ENCODE assay signal across 8 mouse cellular contexts in genomic region chr2:24974452-24974851, GRCm38 (mm10). TPM values are rescaled to one million over a fixed set of nuclear protein-coding genes. Genes with fewer than 3 reads are reported as not detected.
A peak's percentile ranks its signal among the peaks of the same experiment; 100 is the strongest.
DNase-seq lines count a peak whose midpoint lies in the region; ATAC-seq and TF ChIP-seq lines count a peak whose summit lies in the region.
"Not testable (repeated sequence)": the region's sequence is repeated elsewhere in the genome, so short reads cannot be mapped to it uniquely, and the experiment has no call there.

No protein-coding gene starts in this region.

- not testable (repeated sequence) for H3K27ac ChIP-seq in CH12.LX (ENCODE audit: insufficient read depth, low read depth)
- H3K27ac ChIP-seq in forebrain, embryonic 10.5 days = peak overlapping the region; percentile 89
- H3K27ac ChIP-seq in heart, embryonic 15.5 days = peak overlapping the region; percentile 90
- peak overlapping the region; percentile 84 for H3K27ac ChIP-seq in limb, embryonic 15.5 days
- H3K27ac ChIP-seq in macrophage = peak overlapping the region; percentile 78
- H3K27ac ChIP-seq in neural tube, embryonic 13.5 days (replicated peaks) = peak overlapping the region; percentile 92

- not testable (repeated sequence) for H3K9me3 ChIP-seq in CH12.LX (replicated peaks; ENCODE audit: low read length); forebrain, embryonic 10.5 days; heart, embryonic 15.5 days (replicated peaks); limb, embryonic 15.5 days; neural tube, embryonic 13.5 days

- ATAC-seq in heart, embryonic 15.5 days (replicated peaks; ENCODE audit: insufficient number of reproducible peaks, insufficient read depth, low FRiP score, low read depth); limb, embryonic 15.5 days (ENCODE audit: insufficient number of reproducible peaks, low FRiP score, low TSS enrichment, low read depth): not testable (repeated sequence)
- ATAC-seq in neural tube, embryonic 13.5 days (ENCODE audit: low read depth) = peak; percentile 1; the same call in 1 of the 2 replicates

- in situ Hi-C loops in CH12.LX (cut with MboI; ENCODE audit: low pct_ligation_motif_present, low pct_unique_long_range_greater_than_20kb, low sequenced_read_pairs) = not testable (repeated sequence)

- H3K4me2 ChIP-seq in CH12.LX (ENCODE audit: insufficient read depth, low read depth, poor library complexity, severe bottlenecking) = peak overlapping the region; percentile 74
- H3K4me2 ChIP-seq in heart, embryonic 15.5 days = peak overlapping the region; percentile 95
- H3K4me2 ChIP-seq in limb, embryonic 15.5 days = peak overlapping the region; percentile 96
- H3K4me2 ChIP-seq in neural tube, embryonic 13.5 days = peak overlapping the region; percentile 95

- under 1% methylated on average over 17 of the region's 17 CpGs for WGBS in forebrain, embryonic 10.5 days
- WGBS in heart, embryonic 15.5 days = 0% methylated on average over 17 of the region's 17 CpGs
- WGBS in limb, embryonic 15.5 days = under 1% methylated on average over 17 of the region's 17 CpGs
- WGBS in macrophage (ENCODE audit: missing documents) = 1% methylated on average over 14 of the region's 17 CpGs
- WGBS in neural tube, embryonic 13.5 days = 0% methylated on average over 17 of the region's 17 CpGs

- not testable (repeated sequence) for TF ChIP-seq EP300 in CH12.LX (IDR thresholded peaks at IDR 0.05; ENCODE audit: low read length)

- not testable (repeated sequence) for H3K27me3 ChIP-seq in CH12.LX (replicated peaks); forebrain, embryonic 10.5 days (ENCODE audit: poor library complexity, severe bottlenecking); heart, embryonic 15.5 days; limb, embryonic 15.5 days; neural tube, embryonic 13.5 days

- peak overlapping the region; percentile 75 for H3K9ac ChIP-seq in CH12.LX (ENCODE audit: insufficient read depth, low read depth)
- peak overlapping the region; percentile 83 for H3K9ac ChIP-seq in heart, embryonic 15.5 days
- peak overlapping the region; percentile 82 for H3K9ac ChIP-seq in limb, embryonic 15.5 days
- H3K9ac ChIP-seq in neural tube, embryonic 13.5 days = peak overlapping the region; percentile 90

- H3K79me2 ChIP-seq in CH12.LX (replicated peaks; ENCODE audit: control insufficient read depth, extremely low read depth, insufficient read depth, poor library complexity, severe bottlenecking) = not testable (repeated sequence)
- peaks cover 49% of the 10 kb centered on the region for H3K79me2 ChIP-seq in macrophage (ENCODE audit: inconsistent target)

- not testable (repeated sequence) for TF ChIP-seq CTCF in CH12.LX (conservative IDR thresholded peaks at IDR 0.05 in 1 of 2, IDR thresholded peaks at IDR 0.05 in 1 of 2; ENCODE audit: low read depth in 2 of 2, low read length in 2 of 2)

- TF ChIP-seq RAD21 in CH12.LX (IDR thresholded peaks at IDR 0.05; ENCODE audit: low read depth, low read length) = not testable (repeated sequence)

- not testable (repeated sequence) for DNase-seq in CH12.LX (ENCODE audit: extremely low read depth); forebrain, embryonic 10.5 days (ENCODE audit: extremely low spot score, low spot score)
- DNase-seq in cerebellum, adult 11-12 months = peak; percentile 51
- DNase-seq in kidney, adult 11 months = peak; percentile 27

- TF ChIP-seq POLR2A in CH12.LX (IDR thresholded peaks at IDR 0.05; ENCODE audit: low read depth, low read length) = not testable (repeated sequence)

- H3K4me3 ChIP-seq in CH12.LX (replicated peaks in 1 of 3; ENCODE audit: low read depth in 2 of 3, low read length in 2 of 3, poor library complexity in 1 of 3) (peak overlapping the region; percentile 75 to 86 (median 81)), macrophage (ENCODE audit: inconsistent target) (peak overlapping the region; percentile 91)
- H3K4me3 ChIP-seq in forebrain, embryonic 10.5 days = peak overlapping the region; percentile 71
- H3K4me3 ChIP-seq in heart, embryonic 15.5 days = peak overlapping the region; percentile 84
- peak overlapping the region; percentile 89 for H3K4me3 ChIP-seq in limb, embryonic 15.5 days
- H3K4me3 ChIP-seq in neural tube, embryonic 13.5 days = peak overlapping the region; percentile 85

- dilution Hi-C loops in CH12.LX (cut with MboI; ENCODE audit: extremely low pct_ligation_motif_present, extremely low pct_unique_long_range_greater_than_20kb, low sequenced_read_pairs) = not testable (repeated sequence)

- H3K4me1 ChIP-seq in CH12.LX (ENCODE audit: control insufficient read depth in 1 of 2, insufficient read depth in 2 of 2) = peaks cover 6 to 33% of the 10 kb centered on the region in 2 experiments; a peak in 3 of 4 replicates
- H3K4me1 ChIP-seq in forebrain, embryonic 10.5 days = peaks cover 27% of the 10 kb centered on the region
- peaks cover 18% of the 10 kb centered on the region for H3K4me1 ChIP-seq in heart, embryonic 15.5 days (replicated peaks)
- H3K4me1 ChIP-seq in limb, embryonic 15.5 days = peaks cover 18% of the 10 kb centered on the region
- H3K4me1 ChIP-seq in neural tube, embryonic 13.5 days (replicated peaks) = peaks cover 25% of the 10 kb centered on the region

- peaks cover 27 to 46% of the 10 kb centered on the region in 2 experiments for H3K36me3 ChIP-seq in CH12.LX (replicated peaks in 1 of 2; ENCODE audit: control insufficient read depth in 1 of 2, insufficient read depth in 1 of 2, low read length in 1 of 2)
- peaks cover 41% of the 10 kb centered on the region for H3K36me3 ChIP-seq in forebrain, embryonic 10.5 days (replicated peaks)
- H3K36me3 ChIP-seq in heart, embryonic 15.5 days = peaks cover 31% of the 10 kb centered on the region
- peaks cover 35% of the 10 kb centered on the region for H3K36me3 ChIP-seq in limb, embryonic 15.5 days
- H3K36me3 ChIP-seq in macrophage (ENCODE audit: inconsistent target) = not testable (repeated sequence)
- peaks cover 38% of the 10 kb centered on the region for H3K36me3 ChIP-seq in neural tube, embryonic 13.5 days

RNA-seq across cellular contexts. Expression of gene Mrpl41, which starts 0.4 kb away (rescaled TPM):
- total RNA-seq in CH12.LX (2012; rRNA removed) (58.3 and 77.3 TPM in 2 replicates), CH12.LX (2014; rRNA removed) (118 and 123 TPM in 2 replicates)
- polyA plus RNA-seq in CH12.LX (2012; ENCODE audit: insufficient read length, low read depth) (69.4 and 77.8 TPM in 2 replicates), macrophage (2018) (63.2 to 80.5 TPM (median 76.8 TPM) in 3 replicates)
- 121 and 124 TPM in 2 replicates for polyA plus RNA-seq in forebrain, embryonic 10.5 days (2016; fragmentation: Nextera tagmentation; extraction: Ambion mirVana)
- polyA plus RNA-seq in heart, embryonic 15.5 days (2015; fragmentation: Nextera tagmentation; extraction: Ambion mirVana) = 114 and 130 TPM in 2 replicates
- 117 TPM in 2 replicates for polyA plus RNA-seq in limb, embryonic 15.5 days (2015; fragmentation: Nextera tagmentation; extraction: Ambion mirVana)
- total RNA-seq in macrophage (2018; cell fraction: chromatin; rRNA removed) = 10 to 100 TPM in 4 of 26 experiments, 1 to 10 TPM in 20, not detected in 2; 1.5 to 21.5 (median 4.3) TPM
- 10 to 100 TPM; 39.5 to 74.0 (median 58.2) TPM for total RNA-seq in macrophage (2018; cell fraction: cytosol; rRNA removed)
- total RNA-seq in macrophage (2018; cell fraction: nucleus; rRNA removed) = 10 to 100 TPM in 18 of 26 experiments, 1 to 10 TPM in 8; 3.9 to 35.6 (median 12.8) TPM
- 193 and 222 TPM in 2 replicates for polyA plus RNA-seq in neural tube, embryonic 13.5 days (2015; fragmentation: Nextera tagmentation; extraction: Ambion mirVana)

RNA-seq across cellular contexts. Expression of gene Pnpla7, which starts 1.4 kb away (rescaled TPM):
- total RNA-seq in CH12.LX (2012; rRNA removed) (26.1 and 26.3 TPM in 2 replicates), CH12.LX (2014; rRNA removed) (17.5 and 18.5 TPM in 2 replicates)
- polyA plus RNA-seq in CH12.LX (2012; ENCODE audit: insufficient read length, low read depth) (23.4 and 23.6 TPM in 2 replicates), macrophage (2018) (43.8 to 153 TPM (median 111 TPM) in 3 replicates)
- 4.5 and 5.3 TPM in 2 replicates for polyA plus RNA-seq in forebrain, embryonic 10.5 days (2016; fragmentation: Nextera tagmentation; extraction: Ambion mirVana)
- polyA plus RNA-seq in heart, embryonic 15.5 days (2015; fragmentation: Nextera tagmentation; extraction: Ambion mirVana) = 10.3 and 11.3 TPM in 2 replicates
- 7.1 and 7.2 TPM in 2 replicates for polyA plus RNA-seq in limb, embryonic 15.5 days (2015; fragmentation: Nextera tagmentation; extraction: Ambion mirVana)
- 1,000 to 10,000 TPM in 5 of 26 experiments, 100 to 1,000 TPM in 20, 10 to 100 TPM in 1; 39.5 to 1,177 (median 524) TPM for total RNA-seq in macrophage (2018; cell fraction: chromatin; rRNA removed)
- 100 to 1,000 TPM in 13 of 26 experiments, 10 to 100 TPM in 13; 44.4 to 172 (median 98.9) TPM for total RNA-seq in macrophage (2018; cell fraction: cytosol; rRNA removed)
- 100 to 1,000 TPM in 24 of 26 experiments, 10 to 100 TPM in 2; 50.9 to 630 (median 233) TPM for total RNA-seq in macrophage (2018; cell fraction: nucleus; rRNA removed)
- polyA plus RNA-seq in neural tube, embryonic 13.5 days (2015; fragmentation: Nextera tagmentation; extraction: Ambion mirVana) = 2.6 and 4.3 TPM in 2 replicates

RNA-seq across cellular contexts. Expression of gene Dph7, which starts 12.3 kb away (rescaled TPM):
- total RNA-seq in CH12.LX (2012; rRNA removed) (24.1 and 24.6 TPM in 2 replicates), CH12.LX (2014; rRNA removed) (23.4 and 25.4 TPM in 2 replicates)
- polyA plus RNA-seq in CH12.LX (2012; ENCODE audit: insufficient read length, low read depth) (24.7 and 26.1 TPM in 2 replicates), macrophage (2018) (5.7 to 9.6 TPM (median 7.8 TPM) in 3 replicates)
- polyA plus RNA-seq in forebrain, embryonic 10.5 days (2016; fragmentation: Nextera tagmentation; extraction: Ambion mirVana) = 35.1 and 35.2 TPM in 2 replicates
- 15.6 and 18.5 TPM in 2 replicates for polyA plus RNA-seq in heart, embryonic 15.5 days (2015; fragmentation: Nextera tagmentation; extraction: Ambion mirVana)
- 28.4 and 30.2 TPM in 2 replicates for polyA plus RNA-seq in limb, embryonic 15.5 days (2015; fragmentation: Nextera tagmentation; extraction: Ambion mirVana)
- 10 to 100 TPM in 9 of 26 experiments, 1 to 10 TPM in 15, under 1 TPM in 2; 0.76 to 16.7 (median 6.5) TPM for total RNA-seq in macrophage (2018; cell fraction: chromatin; rRNA removed)
- 1 to 10 TPM; 1.5 to 9.4 (median 5.9) TPM for total RNA-seq in macrophage (2018; cell fraction: cytosol; rRNA removed)
- 10 to 100 TPM in 5 of 26 experiments, 1 to 10 TPM in 19, under 1 TPM in 2; 0.48 to 16.7 (median 3.5) TPM for total RNA-seq in macrophage (2018; cell fraction: nucleus; rRNA removed)
- 32.7 and 33.6 TPM in 2 replicates for polyA plus RNA-seq in neural tube, embryonic 13.5 days (2015; fragmentation: Nextera tagmentation; extraction: Ambion mirVana)

RNA-seq across cellular contexts. Expression of gene Zmynd19, which starts 24.9 kb away (rescaled TPM):
- total RNA-seq in CH12.LX (2012; rRNA removed) (40.9 and 49.7 TPM in 2 replicates), CH12.LX (2014; rRNA removed) (41.6 and 44.6 TPM in 2 replicates)
- polyA plus RNA-seq in CH12.LX (2012; ENCODE audit: insufficient read length, low read depth) (70.2 and 90.9 TPM in 2 replicates), macrophage (2018) (4.4 to 23.2 TPM (median 5.6 TPM) in 3 replicates)
- polyA plus RNA-seq in forebrain, embryonic 10.5 days (2016; fragmentation: Nextera tagmentation; extraction: Ambion mirVana) = 23.7 and 24.2 TPM in 2 replicates
- 8.4 and 10.8 TPM in 2 replicates for polyA plus RNA-seq in heart, embryonic 15.5 days (2015; fragmentation: Nextera tagmentation; extraction: Ambion mirVana)
- 10.4 and 18.2 TPM in 2 replicates for polyA plus RNA-seq in limb, embryonic 15.5 days (2015; fragmentation: Nextera tagmentation; extraction: Ambion mirVana)
- 1 to 10 TPM in 23 of 26 experiments, under 1 TPM in 2, not detected in 1; 0.62 to 4.5 (median 1.8) TPM for total RNA-seq in macrophage (2018; cell fraction: chromatin; rRNA removed)
- 1 to 10 TPM; 2.6 to 6.5 (median 4.5) TPM for total RNA-seq in macrophage (2018; cell fraction: cytosol; rRNA removed)
- total RNA-seq in macrophage (2018; cell fraction: nucleus; rRNA removed) = 1 to 10 TPM; 1.2 to 9.3 (median 2.1) TPM
- polyA plus RNA-seq in neural tube, embryonic 13.5 days (2015; fragmentation: Nextera tagmentation; extraction: Ambion mirVana) = 18.3 and 18.5 TPM in 2 replicates

RNA-seq across cellular contexts. Expression of gene Arrdc1, which starts 39.4 kb away (rescaled TPM):
- total RNA-seq in CH12.LX (2012; rRNA removed) = 25.9 and 31.5 TPM in 2 replicates
- total RNA-seq in CH12.LX (2014; rRNA removed) = 23.2 and 24.6 TPM in 2 replicates
- 27.7 and 32.8 TPM in 2 replicates for polyA plus RNA-seq in CH12.LX (2012; ENCODE audit: insufficient read length, low read depth)
- polyA plus RNA-seq in forebrain, embryonic 10.5 days (2016; fragmentation: Nextera tagmentation; extraction: Ambion mirVana) = 17.8 and 19.1 TPM in 2 replicates
- polyA plus RNA-seq in heart, embryonic 15.5 days (2015; fragmentation: Nextera tagmentation; extraction: Ambion mirVana) = 17.6 and 26.3 TPM in 2 replicates
- polyA plus RNA-seq in limb, embryonic 15.5 days (2015; fragmentation: Nextera tagmentation; extraction: Ambion mirVana) = 44.1 and 49.0 TPM in 2 replicates
- 100 to 1,000 TPM; 126 to 299 (median 187) TPM for total RNA-seq in macrophage (2018; cell fraction: chromatin; rRNA removed)
- 10 to 100 TPM; 27.1 to 45.4 (median 35.8) TPM for total RNA-seq in macrophage (2018; cell fraction: cytosol; rRNA removed)
- total RNA-seq in macrophage (2018; cell fraction: nucleus; rRNA removed) = 100 to 1,000 TPM in 24 of 26 experiments, 10 to 100 TPM in 2; 97.6 to 217 (median 179) TPM
- 31.6 to 60.4 TPM (median 40.5 TPM) in 3 replicates for polyA plus RNA-seq in macrophage (2018)
- 26.4 and 26.9 TPM in 2 replicates for polyA plus RNA-seq in neural tube, embryonic 13.5 days (2015; fragmentation: Nextera tagmentation; extraction: Ambion mirVana)
